Mouse (Mus musculus): Measurements from ENCODE around the gene Gca. TPM values are rescaled to one million over a fixed set of nuclear protein-coding genes. Genes with fewer than 3 reads are reported as not detected.

Gene Gca
- polyA plus RNA-seq, 1 experiment from 2014 or later = 0.45 TPM

Other genes starting within 250 kb of the Gca start
- 0.18 TPM in 1 of 2 replicates, not detected in the other for gene Gcg, start 180.6 kb upstream of the Gca start, polyA plus RNA-seq (2016; fragmentation: Nextera tagmentation; extraction: Ambion mirVana)
- gene Fap, start 90.2 kb upstream of the Gca start, polyA plus RNA-seq (2016; fragmentation: Nextera tagmentation; extraction: Ambion mirVana) = 4.5 and 6.4 TPM in 2 replicates
- gene Ifih1, start 18.0 kb upstream of the Gca start, polyA plus RNA-seq (2016; fragmentation: Nextera tagmentation; extraction: Ambion mirVana) = 0.45 and 0.73 TPM in 2 replicates

All from limb, embryonic 10.5 days (tissue).